Mouse (Mus musculus) limb, embryonic 11.5 days (tissue): ENCODE results near the gene Slc25a19. TPM values are rescaled to one million over a fixed set of nuclear protein-coding genes. Genes with fewer than 3 reads are reported as not detected.

ENCODE experiments used
- ATAC-seq: fragments of 200-750 bp; cut with Nextera tagmentation; 2 replicates; pipeline ENCODE4 v1.8.0; 2017; ENCODE audit warnings: low read depth; ENCODE audit not compliant: insufficient number of reproducible peaks, low FRiP score, low TSS enrichment
- DNase-seq: peaks from one replicate; pipeline ENCODE4 v3.0.0-alpha.2; 2015; ENCODE audit warnings: low spot score
- H3K27ac ChIP-seq: fragments of 300-500 bp; sonication (generic); replicated peaks from 2 replicates; pipeline ENCODE4 v1.5.1; 2014; ENCODE audit warnings: low read depth, mild to moderate bottlenecking, low read length
- H3K27me3 ChIP-seq: fragments of 300-500 bp; sonication (generic); 2 replicates; pipeline ENCODE4 v1.6.1; 2014; ENCODE audit warnings: mild to moderate bottlenecking, low read length, mixed read lengths; ENCODE audit not compliant: control insufficient read depth, insufficient read depth
- H3K36me3 ChIP-seq: fragments of 300-500 bp; sonication (generic); 2 replicates; pipeline ENCODE4 v1.6.1; 2014; ENCODE audit warnings: mild to moderate bottlenecking, low read length, moderate library complexity, mixed read lengths; ENCODE audit not compliant: control insufficient read depth, insufficient read depth
- H3K4me1 ChIP-seq: fragments of 300-500 bp; sonication (generic); 2 replicates; pipeline ENCODE4 v1.6.1; 2014; ENCODE audit warnings: low read length, mixed read lengths; ENCODE audit not compliant: control insufficient read depth, insufficient read depth
- H3K4me2 ChIP-seq: fragments of 300-500 bp; sonication (generic); 2 replicates; pipeline ENCODE4 v1.6.1; 2014; ENCODE audit warnings: low read depth, mild to moderate bottlenecking, moderate library complexity; ENCODE audit not compliant: severe bottlenecking
- H3K4me3 ChIP-seq: fragments of 300-500 bp; sonication (generic); 2 replicates; pipeline ENCODE4 v1.5.1; 2014; ENCODE audit warnings: low read depth, low read length
- H3K9ac ChIP-seq: fragments of 300-500 bp; sonication (generic); 2 replicates; pipeline ENCODE4 v1.6.1; 2014; ENCODE audit warnings: mild to moderate bottlenecking, low read length
- H3K9me3 ChIP-seq: fragments of 300-500 bp; sonication (generic); 2 replicates; pipeline ENCODE4 v1.6.1; 2016; ENCODE audit warnings: low read length; ENCODE audit not compliant: control insufficient read depth
- WGBS: fragments of 180-500 bp; shearing (Covaris S2); extraction: QIAGEN DNeasy Blood & Tissue Kit; methylation state at CpG from one replicate; pipeline ENCODE4 v1.1.7; 2014; 5-methylcytosine and 5-hydroxymethylcytosine counted together
- polyA plus RNA-seq: library from polyadenylated mRNA; unstranded; fragments of >200 nt; fragmentation: Nextera tagmentation; extraction: Ambion mirVana; gene quantifications from 2 replicates; pipeline ENCODE4 v1.2.1, GENCODE M21; 2014

Slc25a19 gene
- polyA plus RNA-seq, 1 experiment from 2014 or later = 30.3 TPM

DNA sequence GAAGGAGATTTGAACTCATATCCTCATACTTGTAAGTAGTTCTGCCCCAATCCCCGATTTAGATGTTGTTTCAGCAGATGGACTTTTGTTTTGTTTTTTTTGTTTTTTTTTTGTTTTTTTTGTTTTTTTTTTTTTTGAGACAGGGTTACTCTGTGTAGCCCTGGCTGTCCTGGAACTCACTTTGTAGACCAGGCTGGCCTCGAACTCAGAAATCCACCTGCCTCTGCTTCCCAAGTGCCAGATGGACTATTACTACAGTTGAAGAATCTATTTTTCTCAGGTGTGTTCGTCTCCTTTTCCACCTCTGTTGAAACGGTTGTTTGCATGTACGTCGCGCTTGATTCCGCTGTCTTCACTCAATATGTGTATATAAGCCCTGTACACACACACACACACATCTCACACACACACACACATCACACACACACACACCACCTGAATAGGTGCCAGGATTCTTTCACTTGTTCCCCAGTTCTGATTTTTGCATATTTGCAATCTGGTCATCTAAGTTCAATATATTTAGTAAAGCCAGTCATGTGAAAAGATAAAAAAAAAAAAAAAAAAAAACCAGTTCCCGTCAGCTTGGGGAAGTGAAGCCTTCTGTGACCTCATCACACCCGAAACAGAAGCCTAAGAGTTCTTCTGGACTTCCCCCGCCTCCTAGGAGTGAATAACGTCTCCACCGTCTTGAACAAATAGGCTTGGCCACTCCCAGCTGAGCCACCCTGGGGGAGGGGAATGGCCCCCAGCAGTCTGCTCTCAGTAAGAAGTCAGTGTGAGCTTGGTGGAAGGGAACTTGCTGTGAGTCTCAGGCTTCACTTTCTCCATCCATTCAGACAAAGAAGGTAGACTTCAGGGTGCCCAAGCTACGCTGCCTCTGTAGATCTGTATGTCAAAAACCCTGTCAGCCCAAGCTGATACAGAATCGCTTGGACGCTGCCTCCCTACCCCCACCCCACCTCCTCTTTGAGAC lies 2.7 kb upstream of the Slc25a19 start:
- no peak overlapping the region for H3K4me3 ChIP-seq
- no peak overlapping the region for H3K9ac ChIP-seq
- H3K4me1 ChIP-seq = no peaks in the 10 kb centered on the region
- ATAC-seq (no peak), DNase-seq (no peak)
- no peaks in the 10 kb centered on the region for H3K36me3 ChIP-seq
- no peak overlapping the region for H3K27ac ChIP-seq
- 55% methylated on average over 16 of the region's 16 CpGs for WGBS
- H3K9me3 ChIP-seq = no peaks in the 10 kb centered on the region
- H3K27me3 ChIP-seq = no peaks in the 10 kb centered on the region
- no peak overlapping the region for H3K4me2 ChIP-seq

DNA sequence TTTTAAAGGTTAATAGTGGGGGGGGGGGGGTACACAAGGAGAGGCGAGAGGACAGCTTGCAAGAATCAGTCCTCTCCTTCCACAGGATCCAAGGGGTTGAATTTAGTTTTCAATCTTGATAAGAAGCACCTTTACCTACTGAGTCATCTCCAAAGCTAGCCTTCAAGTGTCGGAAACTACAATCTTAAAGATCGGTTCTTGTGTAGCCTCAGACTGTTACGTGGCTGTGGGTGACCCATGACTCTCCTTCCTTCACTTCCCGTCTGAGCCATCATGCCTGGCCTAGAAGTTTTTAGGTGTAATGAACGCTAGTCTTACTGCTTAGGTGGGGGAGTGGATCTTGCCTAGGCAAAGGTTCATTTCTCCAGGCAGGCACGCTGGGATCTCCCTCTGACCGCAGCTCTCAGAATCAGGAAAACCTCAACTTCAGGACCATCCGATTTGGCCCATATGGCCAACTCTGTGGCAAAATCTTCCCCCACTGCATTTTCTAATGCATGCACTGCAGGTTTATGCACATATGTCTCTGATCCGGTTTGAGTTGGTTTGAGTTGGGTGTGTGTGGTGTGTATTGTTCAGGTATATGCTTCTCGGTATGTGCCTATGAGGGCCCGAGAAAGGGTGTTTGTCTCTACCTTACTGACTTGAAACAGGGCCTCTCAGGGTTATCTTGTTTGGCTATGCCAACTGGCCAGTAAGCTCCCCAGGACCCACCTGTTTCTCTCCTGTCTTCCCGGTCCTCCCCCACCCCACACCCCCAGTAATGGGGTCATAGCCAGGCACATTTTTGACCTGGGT lies 1.8 kb upstream of the Slc25a19 start:
- ATAC-seq = no peak
- no peaks in the 10 kb centered on the region for H3K4me1 ChIP-seq
- WGBS = 87% methylated on average over 13 of the region's 13 CpGs
- H3K36me3 ChIP-seq = no peaks in the 10 kb centered on the region
- no peak overlapping the region for H3K4me3 ChIP-seq
- no peak overlapping the region for H3K9ac ChIP-seq
- H3K27me3 ChIP-seq = no peaks in the 10 kb centered on the region
- no peak overlapping the region for H3K27ac ChIP-seq
- no peak for DNase-seq
- H3K9me3 ChIP-seq = no peaks in the 10 kb centered on the region
- no peak overlapping the region for H3K4me2 ChIP-seq

DNA sequence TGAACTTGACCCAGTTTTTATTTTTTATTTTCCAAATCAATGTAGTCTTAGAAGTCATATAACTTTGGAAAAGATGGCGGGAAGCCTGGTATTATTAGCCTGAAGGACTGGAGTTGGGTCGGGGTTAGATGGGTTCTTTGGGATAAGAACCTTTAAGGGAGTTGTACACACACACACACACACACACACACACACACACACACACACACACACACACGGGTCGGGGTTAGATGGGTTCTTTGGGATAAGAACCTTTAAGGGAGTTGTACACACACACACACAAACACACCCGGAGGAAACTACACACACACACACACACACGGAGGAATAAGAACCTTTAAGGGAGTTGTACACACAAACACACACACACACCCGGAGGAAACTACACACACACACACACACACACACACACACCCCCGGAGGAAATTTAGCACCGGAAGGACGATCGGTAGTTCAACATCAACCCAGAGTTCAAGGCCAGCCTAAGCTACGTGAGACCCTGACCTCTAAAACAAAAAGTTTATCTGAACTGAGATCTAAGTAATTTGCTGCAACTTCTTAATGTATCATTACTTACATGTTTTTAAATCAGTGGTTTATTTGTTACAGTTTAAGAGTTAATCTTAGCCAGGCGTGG lies 488 bp upstream of the Slc25a19 start:
- Histone ChIP-seq H3K36me3 (no peaks in the 10 kb centered on the region), H3K27ac (no peak overlapping the region), H3K27me3 (no peaks in the 10 kb centered on the region), H3K4me3 (peak overlapping the region; percentile 56), H3K4me1 (no peaks in the 10 kb centered on the region), H3K4me2 (peak overlapping the region; percentile 33; the same call in 1 of the 2 replicates), H3K9me3 (no peaks in the 10 kb centered on the region), H3K9ac (peak overlapping the region; percentile 23; the same call in 1 of the 2 replicates)
- DNase-seq (no peak), ATAC-seq (0 out of 2 replicates have a peak, but pooled peaks have one; percentile 5)
- WGBS = 55% methylated on average over 13 of the region's 13 CpGs

DNA sequence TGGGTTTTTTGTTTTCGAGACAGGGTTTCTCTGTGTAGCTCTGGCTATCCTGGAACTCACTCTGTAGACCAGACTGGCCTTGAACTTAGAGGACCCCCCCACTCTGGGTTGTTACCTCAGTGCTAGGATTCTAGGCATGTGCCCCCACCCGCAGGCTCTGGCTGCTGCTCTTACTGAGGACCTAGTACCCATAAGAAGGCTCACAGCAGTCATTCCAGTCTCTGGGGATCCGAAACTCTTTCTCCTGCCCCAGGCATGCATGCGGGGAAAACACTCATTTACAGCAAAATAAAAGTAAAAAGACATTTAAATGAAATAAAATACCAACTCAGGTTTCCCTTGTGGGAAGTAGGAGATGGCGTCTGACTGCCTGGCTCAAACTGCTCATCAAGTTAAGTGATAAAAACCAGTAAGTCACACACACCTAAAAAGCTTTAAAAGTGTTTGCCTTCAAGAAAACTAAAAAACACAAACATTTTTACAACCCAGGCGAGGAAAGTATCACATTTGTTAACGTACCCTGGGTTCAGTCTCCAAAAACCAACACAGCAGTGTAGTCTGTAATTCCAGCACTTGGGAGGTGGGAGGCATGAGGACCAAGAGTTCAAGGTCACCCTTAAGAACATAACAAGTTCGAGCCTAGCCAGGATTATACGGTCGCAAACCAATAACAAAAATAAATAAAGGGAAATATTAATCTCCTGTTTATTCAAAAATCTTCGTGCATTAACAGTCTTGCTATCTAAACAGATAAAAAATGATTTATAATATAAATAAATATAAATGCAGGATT lies 1.1 kb downstream of the Slc25a19 start:
- Histone ChIP-seq H3K4me1 (no peaks in the 10 kb centered on the region), H3K4me2 (peak overlapping the region; percentile 76), H3K27me3 (no peaks in the 10 kb centered on the region), H3K4me3 (peak overlapping the region; percentile 56), H3K9ac (no peak overlapping the region), H3K36me3 (no peaks in the 10 kb centered on the region; the same call in 1 of the 2 replicates), H3K9me3 (no peaks in the 10 kb centered on the region), H3K27ac (no peak overlapping the region)
- 54% methylated on average over 11 of the region's 11 CpGs for WGBS
- ATAC-seq (no peak), DNase-seq (no peak)

DNA sequence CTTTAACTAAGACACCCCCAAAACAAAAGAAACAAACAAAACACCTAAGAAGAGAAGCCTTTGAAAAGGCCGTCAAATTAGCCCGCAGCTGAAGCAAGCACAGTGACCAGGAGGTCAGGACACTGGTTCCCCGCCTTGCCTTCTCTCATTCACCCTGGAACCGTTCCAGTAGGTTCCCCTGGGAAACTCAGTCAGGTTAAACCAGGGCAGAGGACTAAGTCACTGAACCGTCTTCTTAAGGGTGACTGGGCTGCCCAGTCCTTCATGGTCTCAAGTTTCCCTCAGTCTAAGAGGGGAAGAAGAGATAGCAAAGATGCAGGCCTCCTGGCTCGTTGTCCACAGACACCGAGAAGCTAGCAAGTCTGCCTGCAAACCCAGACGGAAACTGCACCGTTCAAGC lies 2.2 kb downstream of the Slc25a19 start:
- ATAC-seq = no peak
- no peak overlapping the region for H3K4me2 ChIP-seq
- H3K9me3 ChIP-seq = no peaks in the 10 kb centered on the region
- WGBS = 81% methylated on average over 9 of the region's 9 CpGs
- no peaks in the 10 kb centered on the region for H3K4me1 ChIP-seq
- no peaks in the 10 kb centered on the region; the same call in 1 of the 2 replicates for H3K36me3 ChIP-seq
- no peak overlapping the region for H3K4me3 ChIP-seq
- no peak overlapping the region for H3K27ac ChIP-seq
- DNase-seq = no peak
- H3K9ac ChIP-seq = no peak overlapping the region
- H3K27me3 ChIP-seq = no peaks in the 10 kb centered on the region

DNA sequence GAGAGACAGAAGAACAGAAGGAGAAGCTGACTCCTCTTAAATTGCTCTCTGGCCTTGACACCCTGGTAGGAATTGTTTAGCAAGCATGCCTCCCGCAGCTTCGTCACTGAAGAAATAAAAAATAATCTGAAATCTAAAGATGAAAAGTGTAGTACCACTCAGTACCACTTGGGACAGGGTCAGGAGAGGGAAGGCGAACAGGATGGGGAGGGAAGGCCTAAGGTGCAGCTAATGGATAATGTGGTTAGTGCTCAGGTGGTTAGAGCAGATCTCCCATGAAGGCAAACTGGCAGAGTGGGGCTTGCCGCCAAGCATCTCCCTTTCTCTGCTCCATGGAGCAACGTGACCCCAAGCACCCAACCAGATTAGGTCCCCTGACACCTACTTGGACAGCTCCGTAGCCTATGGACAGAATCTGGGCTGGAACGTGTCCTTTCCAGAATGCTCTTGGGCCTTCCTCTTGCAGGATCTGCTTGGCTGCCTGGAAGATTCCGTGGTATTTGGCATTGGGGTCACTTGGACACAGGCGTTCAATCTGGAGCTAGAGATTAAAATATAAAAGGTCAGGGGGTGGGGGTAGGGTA lies 4.5 kb downstream of the Slc25a19 start:
- no peak overlapping the region for H3K9ac ChIP-seq
- H3K4me2 ChIP-seq = no peak overlapping the region
- H3K4me1 ChIP-seq = no peaks in the 10 kb centered on the region
- no peak for ATAC-seq
- no peak overlapping the region for H3K27ac ChIP-seq
- DNase-seq = no peak
- H3K27me3 ChIP-seq = no peaks in the 10 kb centered on the region
- H3K36me3 ChIP-seq = peaks cover 3% of the 10 kb centered on the region; the same call in 1 of the 2 replicates
- H3K4me3 ChIP-seq = no peak overlapping the region
- 79% methylated on average over 9 of the region's 9 CpGs for WGBS
- no peaks in the 10 kb centered on the region for H3K9me3 ChIP-seq

DNA sequence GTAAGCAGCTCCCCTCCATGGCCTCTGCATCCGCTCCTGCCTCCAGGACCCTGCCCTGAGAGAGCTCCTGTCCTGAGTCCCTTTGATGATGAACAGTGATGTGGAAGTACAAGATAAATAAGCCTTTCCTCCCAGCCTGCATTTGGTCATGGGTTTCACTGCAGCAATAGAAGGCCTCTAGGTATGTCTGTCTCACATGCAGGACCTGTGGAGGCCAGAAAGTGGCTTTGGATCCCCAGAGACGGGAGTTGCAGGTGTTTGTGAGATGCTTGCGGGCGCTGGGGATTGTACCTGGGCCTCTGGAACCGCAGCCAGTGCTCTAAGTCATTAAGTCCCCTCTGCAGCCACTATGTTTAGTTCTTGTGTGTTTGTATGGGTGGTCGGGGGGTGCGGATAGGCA lies 8.1 kb downstream of the Slc25a19 start:
- ATAC-seq = no peak
- H3K27ac ChIP-seq = no peak overlapping the region
- 94% methylated on average over 7 of the region's 7 CpGs for WGBS

More for the DNA sequence above, 8.1 kb downstream of the Slc25a19 start:
- peaks cover 3% of the 10 kb centered on the region; the same call in 1 of the 2 replicates for H3K36me3 ChIP-seq
- no peaks in the 10 kb centered on the region for H3K9me3 ChIP-seq
- H3K9ac ChIP-seq = no peak overlapping the region
- no peaks in the 10 kb centered on the region for H3K4me1 ChIP-seq
- no peak overlapping the region for H3K4me3 ChIP-seq
- no peaks in the 10 kb centered on the region for H3K27me3 ChIP-seq
- H3K4me2 ChIP-seq = no peak overlapping the region
- no peak for DNase-seq
